10 mouse cellular contexts compared by ENCODE assay signal in the genomic region with DNA sequence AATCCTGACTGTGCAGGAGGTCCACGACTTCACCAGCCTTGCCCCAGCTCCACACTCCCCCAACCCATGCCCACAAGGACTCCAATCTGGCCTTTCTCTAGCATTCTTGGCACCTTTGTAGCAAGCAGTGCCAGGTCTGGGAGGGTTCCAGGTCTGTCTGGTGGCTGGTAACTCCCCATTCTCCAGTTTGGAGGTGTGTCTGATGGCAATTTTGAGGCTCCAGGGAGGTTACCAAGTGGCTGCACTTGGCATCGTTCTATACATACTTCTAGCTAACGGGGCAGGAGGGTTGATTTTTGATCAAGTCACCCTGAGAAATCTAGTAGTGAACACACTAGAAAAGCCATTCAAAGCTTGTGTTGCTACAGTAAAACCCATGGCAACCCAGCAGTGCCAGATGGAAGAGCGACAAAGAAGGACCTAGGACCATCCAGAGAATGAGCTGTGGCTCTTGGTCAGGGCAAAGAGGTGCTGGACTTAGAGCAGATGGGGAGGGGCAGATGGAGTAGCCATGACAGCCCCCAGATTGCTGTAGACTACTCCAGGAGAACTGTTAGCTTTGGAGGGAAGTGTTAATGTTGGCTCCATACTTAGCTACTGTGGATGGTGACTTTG.
DNase-seq lines count a peak whose midpoint lies in the region; ATAC-seq and TF ChIP-seq lines count a peak whose summit lies in the region.
"Had no signal": no experiment of that assay in that cellular context is flagged by ENCODE, and none has a peak within 500 bp of the region (broad histone marks: within the 10 kb centered on the region; RNA-seq: fewer than 3 reads in every experiment).

No protein-coding gene starts in this region.

- H3K9me3 ChIP-seq in intestine, embryonic 16.5 days (ENCODE audit: control insufficient read depth, low read length) = no peaks in the 10 kb centered on the region

- CTCF ChIA-PET in Patski (lab: Charles Lee) = interaction anchor here (1.2 to 1.5 kb wide), 2 partner anchors 13 to 42 kb away, joined by 3 to 4 read pairs; no protein-coding TSS in a partner anchor

- no peak overlapping the region for H3K4me2 ChIP-seq in intestine, embryonic 16.5 days (ENCODE audit: low read depth, low read length)

- no peak overlapping the region for H3K4me3 ChIP-seq in intestine, embryonic 16.5 days (ENCODE audit: low read length)

- intact Hi-C loops in left cerebral cortex, postnatal 4 days (cut with DNase I) = no loop called here

- in situ Hi-C loops in Patski (cut with MboI; ENCODE audit: low pct_unique_long_range_greater_than_20kb) = no loop called here

- H3K4me1 ChIP-seq in intestine, embryonic 16.5 days (ENCODE audit: control insufficient read depth, insufficient read depth, low read length) = no peaks in the 10 kb centered on the region; the same call in 1 of the 2 replicates

- H3K9ac ChIP-seq in intestine, embryonic 16.5 days (ENCODE audit: low read depth, low read length) = no peak overlapping the region
- H3K9ac ChIP-seq: liver, postnatal 0 days had no signal

- no peaks in the 10 kb centered on the region for H3K27me3 ChIP-seq in Patski
- H3K27me3 ChIP-seq in intestine, embryonic 16.5 days (replicated peaks; ENCODE audit: control insufficient read depth, insufficient read depth, low read length) = no peaks in the 10 kb centered on the region

- peak; percentile 5 to 11 for DNase-seq in cerebellum, adult 18-20 months
- DNase-seq in Patski (ENCODE audit: low read depth, low spot score) = no peak
- peak; percentile 14 to 33 for DNase-seq in frontal cortex, postnatal 36 days (ENCODE audit: low spot score in 2 of 2)
- peak; percentile 87 for DNase-seq in left cerebral cortex, postnatal 4 days
- no peak for DNase-seq in adipocyte (ENCODE audit: low spot score)
- DNase-seq: B cell, adult 2 months; liver, postnatal 0 days had no signal

- no peak for TF ChIP-seq CTCF in Patski (IDR thresholded peaks at IDR 0.05)

- ATAC-seq in cerebellum, adult (ENCODE audit: insufficient number of reproducible peaks, low FRiP score, low TSS enrichment) = no peak
- peak; percentile 26 for ATAC-seq in Patski
- ATAC-seq in intestine, embryonic 16.5 days = no peak
- ATAC-seq in megakaryocyte-erythroid progenitor cell, adult 5-6 weeks (replicated peaks; ENCODE audit: low FRiP score, low TSS enrichment, poor library complexity, severe bottlenecking) = no peak
- ATAC-seq: liver, postnatal 0 days had no signal

- H3K27ac ChIP-seq in intestine, embryonic 16.5 days (ENCODE audit: low read length) = no peak overlapping the region

- H3K36me3 ChIP-seq in intestine, embryonic 16.5 days (ENCODE audit: control insufficient read depth, insufficient read depth, low read length) = no peaks in the 10 kb centered on the region

- WGBS in intestine, embryonic 16.5 days = 73% methylated on average over 4 of the region's 4 CpGs

- POLR2A ChIA-PET in Patski (lab: Charles Lee) = interaction anchor here (0.6 to 1.1 kb wide), 2 partner anchors 16 to 21 kb away, joined by 3 read pairs; no protein-coding TSS in a partner anchor

Comparison
In these comparisons a context has a peak if more than half of its experiments do, and no peak if none do; other contexts are left out.
1. DNase-seq: peak in cerebellum, adult 18-20 months (2 of 2), frontal cortex, postnatal 36 days (2 of 2) and left cerebral cortex, postnatal 4 days (single experiment); none in Patski (single experiment) and adipocyte (single experiment).